Comparison of ENCODE assay signal across 12 mouse cellular contexts in the genomic region with DNA sequence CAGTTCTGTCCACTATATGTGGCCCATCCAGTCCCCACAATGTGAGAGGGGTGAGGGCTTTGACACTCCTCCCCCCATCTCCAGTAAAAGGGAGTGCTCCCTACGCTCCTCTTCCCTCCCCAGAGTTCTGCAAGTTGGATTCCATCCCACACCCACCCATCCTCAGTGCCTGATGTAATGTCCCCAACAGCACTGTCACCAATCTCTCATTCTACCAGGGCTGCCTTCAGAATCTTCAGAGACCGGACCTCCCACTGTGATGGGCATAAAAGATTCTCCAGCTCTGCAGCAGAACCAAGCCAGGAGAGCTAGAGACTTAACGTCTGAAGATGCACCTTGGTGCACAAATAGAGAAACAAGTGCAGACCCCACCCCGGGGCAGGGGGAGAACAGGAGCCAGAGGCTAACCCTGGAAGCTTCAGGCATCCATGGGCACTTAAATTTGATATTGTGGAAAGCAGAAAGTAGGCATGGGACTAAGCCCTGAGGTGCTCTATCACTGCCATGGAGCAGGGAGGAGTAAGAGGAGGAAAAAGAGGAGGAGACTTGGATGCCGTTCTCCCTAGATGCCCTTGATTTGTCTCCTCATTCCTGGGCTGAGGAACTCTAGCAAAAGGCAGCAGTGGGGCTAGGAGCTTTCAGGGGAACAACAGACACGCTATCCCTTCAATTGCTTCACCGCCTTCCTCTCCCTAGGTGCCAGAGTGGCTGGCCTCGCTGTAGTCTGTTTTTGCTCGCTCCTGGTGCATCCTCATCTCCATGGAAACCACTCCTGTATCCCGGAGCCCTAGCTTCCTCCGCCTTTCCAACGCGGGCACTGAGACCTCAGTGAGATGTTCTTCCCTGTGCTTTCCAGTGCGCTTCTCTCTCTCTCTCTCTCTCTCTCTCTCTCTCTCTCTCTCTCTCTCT. TPM values are rescaled to one million over a fixed set of nuclear protein-coding genes. Genes with fewer than 3 reads are reported as not detected.
DNase-seq lines count a peak whose midpoint lies in the region; ATAC-seq and TF ChIP-seq lines count a peak whose summit lies in the region.
"Had no signal": no experiment of that assay in that cellular context is flagged by ENCODE, and none has a peak within 500 bp of the region (broad histone marks: within the 10 kb centered on the region; RNA-seq: fewer than 3 reads in every experiment).

No protein-coding gene starts in this region.

- no peak overlapping the region for H3K4me3 ChIP-seq in heart, adult 2 months
- peak overlapping the region; percentile 21; the same call in 1 of the 2 replicates for H3K4me3 ChIP-seq in hindbrain, embryonic 10.5 days
- no peak overlapping the region for H3K4me3 ChIP-seq in intestine, embryonic 15.5 days (replicated peaks)
- H3K4me3 ChIP-seq: megakaryocyte, embryonic 14.5 days; stomach, embryonic 15.5 days had no signal

- TF ChIP-seq CTCF in heart, adult 2 months (IDR thresholded peaks at IDR 0.05), result no peak

- no peak overlapping the region for H3K4me2 ChIP-seq in intestine, embryonic 15.5 days (replicated peaks)
- H3K4me2 ChIP-seq: stomach, embryonic 15.5 days had no signal

- H3K27ac ChIP-seq in heart, adult 2 months, result no peak overlapping the region
- peak overlapping the region; percentile 64; the same call in 1 of the 2 replicates for H3K27ac ChIP-seq in hindbrain, embryonic 10.5 days
- no peak overlapping the region for H3K27ac ChIP-seq in intestine, embryonic 15.5 days
- H3K27ac ChIP-seq: kidney, postnatal 0 days; stomach, embryonic 15.5 days had no signal

- no peak for TF ChIP-seq POLR2A in heart, adult 2 months (IDR thresholded peaks at IDR 0.05; ENCODE audit: insufficient read depth, low read depth, low read length)

- H3K9me3 ChIP-seq in hindbrain, embryonic 10.5 days, result no peaks in the 10 kb centered on the region
- no peaks in the 10 kb centered on the region for H3K9me3 ChIP-seq in intestine, embryonic 15.5 days
- H3K9me3 ChIP-seq: stomach, embryonic 15.5 days had no signal

- no peak overlapping the region for H3K9ac ChIP-seq in heart, adult 2 months (ENCODE audit: low read depth, low read length)
- no peak overlapping the region for H3K9ac ChIP-seq in intestine, embryonic 15.5 days
- H3K9ac ChIP-seq: stomach, embryonic 15.5 days had no signal

- H3K27me3 ChIP-seq in heart, adult 2 months (ENCODE audit: control insufficient read depth, insufficient read depth, low read length), result no peaks in the 10 kb centered on the region
- H3K27me3 ChIP-seq in hindbrain, embryonic 10.5 days (ENCODE audit: insufficient read depth, poor library complexity, severe bottlenecking), result no peaks in the 10 kb centered on the region
- H3K27me3 ChIP-seq in intestine, embryonic 15.5 days (replicated peaks), result no peaks in the 10 kb centered on the region
- H3K27me3 ChIP-seq: stomach, embryonic 15.5 days had no signal

- TF ChIP-seq EP300 in heart, adult 2 months (IDR thresholded peaks at IDR 0.05; ENCODE audit: insufficient read depth, low read depth, low read length), result no peak

- H3K36me3 ChIP-seq in heart, adult 2 months (ENCODE audit: control insufficient read depth, insufficient read depth, low read length), result no peaks in the 10 kb centered on the region
- H3K36me3 ChIP-seq in hindbrain, embryonic 10.5 days, result peaks cover 19% of the 10 kb centered on the region
- no peaks in the 10 kb centered on the region for H3K36me3 ChIP-seq in intestine, embryonic 15.5 days
- H3K36me3 ChIP-seq: stomach, embryonic 15.5 days had no signal

- 25% methylated on average over 14 of the region's 14 CpGs for WGBS in heart, adult 2 months
- WGBS in hindbrain, embryonic 10.5 days, result 21% methylated on average over 14 of the region's 14 CpGs
- 28% methylated on average over 14 of the region's 14 CpGs for WGBS in intestine, embryonic 15.5 days

- peak; percentile 58 for DNase-seq in heart, adult 11 months
- no peak for DNase-seq in heart, adult 2 months
- DNase-seq in hindbrain, embryonic 10.5 days (ENCODE audit: low spot score), result peak; percentile 38
- peak; percentile 71 to 89 for DNase-seq in left cerebral cortex, postnatal 25 days (ENCODE audit: low spot score in 2 of 2)
- DNase-seq in right cerebral cortex, postnatal 25 days, result peak; percentile 73
- no peak for DNase-seq in lung, postnatal 4 days
- DNase-seq in spleen, postnatal 14 days (ENCODE audit: low spot score in 2 of 2), result no peak
- DNase-seq: gastrocnemius, postnatal 36 days had no signal

- no peak for ATAC-seq in intestine, embryonic 15.5 days

- H3K79me2 ChIP-seq in heart, adult 2 months (replicated peaks; ENCODE audit: control insufficient read depth, insufficient read depth, low read length), result no peaks in the 10 kb centered on the region

- H3K4me1 ChIP-seq in heart, adult 2 months (ENCODE audit: control insufficient read depth, insufficient read depth, low read length), result no peaks in the 10 kb centered on the region
- H3K4me1 ChIP-seq in hindbrain, embryonic 10.5 days (replicated peaks), result peaks cover 26% of the 10 kb centered on the region
- no peaks in the 10 kb centered on the region for H3K4me1 ChIP-seq in intestine, embryonic 15.5 days (replicated peaks)
- H3K4me1 ChIP-seq: megakaryocyte, embryonic 14.5 days; stomach, embryonic 15.5 days had no signal

- intact Hi-C loops in heart, adult 2 months (cut with DNase I), result no loop called here
- intact Hi-C loops in left cerebral cortex, postnatal 25 days (cut with DNase I), result no loop called here

RNA-seq across cellular contexts. Expression of a gene that starts 16.6 kb away (rescaled TPM):
- under 1 TPM; 0.18 to 0.41 TPM for total RNA-seq in heart, adult 2 months (2021)
- 0.23 and 0.44 TPM in 2 replicates for polyA plus RNA-seq in heart, adult 2 months (2012; rRNA removed)
- polyA plus RNA-seq in hindbrain, embryonic 10.5 days (2016; fragmentation: Nextera tagmentation; extraction: Ambion mirVana), result 12.1 and 20.8 TPM in 2 replicates
- 10 to 100 TPM; 82.9 to 92.8 TPM for total RNA-seq in left cerebral cortex, postnatal 25 days (2021)
- 1.7 and 2.3 TPM in 2 replicates for polyA plus RNA-seq in intestine, embryonic 15.5 days (2015; fragmentation: Nextera tagmentation; extraction: Ambion mirVana)

RNA-seq across cellular contexts. Expression of a gene that starts 59.1 kb away (rescaled TPM):
- 10 to 100 TPM; 13.3 to 15.7 TPM for total RNA-seq in heart, adult 2 months (2021)
- polyA plus RNA-seq in heart, adult 2 months (2012; rRNA removed), result 17.4 and 23.7 TPM in 2 replicates
- polyA plus RNA-seq in hindbrain, embryonic 10.5 days (2016; fragmentation: Nextera tagmentation; extraction: Ambion mirVana), result 45.7 and 52.3 TPM in 2 replicates
- total RNA-seq in left cerebral cortex, postnatal 25 days (2021), result 10 to 100 TPM; 14.4 to 16.6 TPM
- polyA plus RNA-seq in intestine, embryonic 15.5 days (2015; fragmentation: Nextera tagmentation; extraction: Ambion mirVana), result 31.9 and 32.2 TPM in 2 replicates

Comparison
In these comparisons a context has a peak if more than half of its experiments do, and no peak if none do; other contexts are left out.
1. DNase-seq: peak in heart, adult 11 months (single experiment), hindbrain, embryonic 10.5 days (single experiment), left cerebral cortex, postnatal 25 days (2 of 2) and right cerebral cortex, postnatal 25 days (single experiment); none in heart, adult 2 months (0 of 2), lung, postnatal 4 days (0 of 2) and spleen, postnatal 14 days (0 of 2).